ENCODE assay signal across 15 mouse cellular contexts in genomic region chr1:136119571-136120262, GRCm38 (mm10). TPM values are rescaled to one million over a fixed set of nuclear protein-coding genes. Genes with fewer than 3 reads are reported as not detected.
DNase-seq lines count a peak whose midpoint lies in the region; ATAC-seq and TF ChIP-seq lines count a peak whose summit lies in the region.
"Had no signal": no experiment of that assay in that cellular context is flagged by ENCODE, and none has a peak within 500 bp of the region (broad histone marks: within the 10 kb centered on the region; RNA-seq: fewer than 3 reads in every experiment).

No protein-coding gene starts in this region.

- H3K27me3 ChIP-seq in hindbrain, embryonic 15.5 days: no peaks in the 10 kb centered on the region
- H3K27me3 ChIP-seq in hindbrain, embryonic 14.5 days (ENCODE audit: control insufficient read depth, insufficient read depth, low read length): no peaks in the 10 kb centered on the region
- no peaks in the 10 kb centered on the region for H3K27me3 ChIP-seq in forebrain, embryonic 15.5 days
- peaks cover 3% of the 10 kb centered on the region; the same call in 1 of the 2 replicates for H3K27me3 ChIP-seq in limb, embryonic 12.5 days
- H3K27me3 ChIP-seq: embryonic facial prominence, embryonic 13.5 days; lung, embryonic 15.5 days had no signal

- no peaks in the 10 kb centered on the region for H3K36me3 ChIP-seq in hindbrain, embryonic 15.5 days
- no peaks in the 10 kb centered on the region for H3K36me3 ChIP-seq in hindbrain, embryonic 14.5 days (replicated peaks; ENCODE audit: control insufficient read depth, insufficient read depth)
- H3K36me3 ChIP-seq in forebrain, embryonic 15.5 days: no peaks in the 10 kb centered on the region
- no peaks in the 10 kb centered on the region for H3K36me3 ChIP-seq in limb, embryonic 12.5 days
- H3K36me3 ChIP-seq: embryonic facial prominence, embryonic 13.5 days; heart, embryonic 15.5 days; lung, embryonic 15.5 days had no signal

- peaks cover 18% of the 10 kb centered on the region for H3K4me1 ChIP-seq in hindbrain, embryonic 15.5 days (replicated peaks)
- H3K4me1 ChIP-seq in hindbrain, embryonic 14.5 days (replicated peaks; ENCODE audit: control insufficient read depth, insufficient read depth, low read length): peaks cover 7% of the 10 kb centered on the region
- peaks cover 14% of the 10 kb centered on the region for H3K4me1 ChIP-seq in bone marrow, adult 2 months (ENCODE audit: control insufficient read depth, insufficient read depth, low read length)
- peaks cover 13% of the 10 kb centered on the region for H3K4me1 ChIP-seq in forebrain, embryonic 15.5 days
- H3K4me1 ChIP-seq in limb, embryonic 12.5 days (replicated peaks): peaks cover 29% of the 10 kb centered on the region
- H3K4me1 ChIP-seq in lung, adult 2 months (ENCODE audit: control insufficient read depth, insufficient read depth, low read length): no peaks in the 10 kb centered on the region
- H3K4me1 ChIP-seq: lung, embryonic 15.5 days had no signal

- TF ChIP-seq POLR2A in bone marrow, adult 2 months (IDR thresholded peaks at IDR 0.05; ENCODE audit: borderline replicate concordance, control insufficient read depth, low read depth, low read length): no peak
- TF ChIP-seq POLR2A in lung, adult 2 months (IDR thresholded peaks at IDR 0.05; ENCODE audit: borderline replicate concordance, extremely low read depth, low read depth, low read length): no peak

- no peak for TF ChIP-seq CTCF in bone marrow, adult 2 months (IDR thresholded peaks at IDR 0.05; ENCODE audit: control insufficient read depth, insufficient read depth, low read length)
- no peak for TF ChIP-seq CTCF in lung, adult 2 months (IDR thresholded peaks at IDR 0.05; ENCODE audit: insufficient read depth, low read length)

- no peak for DNase-seq in hindbrain, embryonic 14.5 days (ENCODE audit: low spot score)
- no peak for DNase-seq in lung, adult 2 months
- DNase-seq: adrenal gland, adult 2 months; cerebellum, postnatal 25 days; kidney, postnatal 25 days; layer of hippocampus, postnatal 36 days had no signal

- no peaks in the 10 kb centered on the region for H3K9me3 ChIP-seq in hindbrain, embryonic 15.5 days
- H3K9me3 ChIP-seq in hindbrain, embryonic 14.5 days (ENCODE audit: control insufficient read depth, low read length): no peaks in the 10 kb centered on the region
- H3K9me3 ChIP-seq in forebrain, embryonic 15.5 days: no peaks in the 10 kb centered on the region
- H3K9me3 ChIP-seq in limb, embryonic 12.5 days: no peaks in the 10 kb centered on the region
- H3K9me3 ChIP-seq: embryonic facial prominence, embryonic 13.5 days; heart, embryonic 15.5 days; lung, embryonic 15.5 days; megakaryocyte, embryonic 14.5 days had no signal

- H3K4me2 ChIP-seq in hindbrain, embryonic 15.5 days: no peak overlapping the region
- no peak overlapping the region for H3K4me2 ChIP-seq in hindbrain, embryonic 14.5 days (replicated peaks)
- H3K4me2 ChIP-seq in forebrain, embryonic 15.5 days (replicated peaks): no peak overlapping the region
- no peak overlapping the region for H3K4me2 ChIP-seq in limb, embryonic 12.5 days
- H3K4me2 ChIP-seq: embryonic facial prominence, embryonic 13.5 days; heart, embryonic 15.5 days; lung, embryonic 15.5 days had no signal

- no peak overlapping the region for H3K27ac ChIP-seq in hindbrain, embryonic 15.5 days (replicated peaks)
- no peak overlapping the region for H3K27ac ChIP-seq in hindbrain, embryonic 14.5 days
- H3K27ac ChIP-seq in bone marrow, adult 2 months (ENCODE audit: control insufficient read depth, insufficient read depth, low read depth, low read length, poor library complexity): peak overlapping the region; percentile 46; the same call in 1 of the 2 replicates
- H3K27ac ChIP-seq in forebrain, embryonic 15.5 days (replicated peaks): no peak overlapping the region
- 0 out of 2 replicates have a peak overlapping the region, but pooled peaks have one; percentile 74 for H3K27ac ChIP-seq in limb, embryonic 12.5 days
- H3K27ac ChIP-seq: heart, embryonic 15.5 days; lung, embryonic 15.5 days had no signal

- H3K9ac ChIP-seq in hindbrain, embryonic 15.5 days: no peak overlapping the region
- no peak overlapping the region for H3K9ac ChIP-seq in hindbrain, embryonic 14.5 days
- H3K9ac ChIP-seq in forebrain, embryonic 15.5 days (replicated peaks): no peak overlapping the region
- 0 out of 2 replicates have a peak overlapping the region, but pooled peaks have one; percentile 9 for H3K9ac ChIP-seq in limb, embryonic 12.5 days (replicated peaks)
- H3K9ac ChIP-seq: embryonic facial prominence, embryonic 13.5 days; heart, embryonic 15.5 days; lung, embryonic 15.5 days had no signal

- H3K4me3 ChIP-seq in hindbrain, embryonic 15.5 days: no peak overlapping the region
- H3K4me3 ChIP-seq in hindbrain, embryonic 14.5 days (replicated peaks; ENCODE audit: low read length): no peak overlapping the region
- H3K4me3 ChIP-seq in bone marrow, adult 2 months (replicated peaks; ENCODE audit: control insufficient read depth, low read depth, low read length): no peak overlapping the region
- H3K4me3 ChIP-seq in forebrain, embryonic 15.5 days: no peak overlapping the region
- H3K4me3 ChIP-seq in limb, embryonic 12.5 days (replicated peaks): no peak overlapping the region
- H3K4me3 ChIP-seq in lung, adult 2 months (replicated peaks; ENCODE audit: extremely low read depth, low read depth, low read length): no peak overlapping the region
- H3K4me3 ChIP-seq: embryonic facial prominence, embryonic 13.5 days; heart, embryonic 15.5 days; lung, embryonic 15.5 days had no signal

- peak; percentile 28; the same call in 1 of the 2 replicates for ATAC-seq in hindbrain, embryonic 15.5 days (ENCODE audit: low FRiP score, low read depth)
- ATAC-seq in hindbrain, embryonic 14.5 days (ENCODE audit: low FRiP score): no peak
- peak; percentile 27; the same call in 1 of the 2 replicates for ATAC-seq in forebrain, embryonic 15.5 days (replicated peaks)
- ATAC-seq in limb, embryonic 12.5 days (ENCODE audit: insufficient number of reproducible peaks, insufficient read depth, low FRiP score, low TSS enrichment, low read depth): no peak
- no peak for ATAC-seq in CD4-positive, CD25-positive, alpha-beta regulatory T cell, adult 4 months

- 55% methylated on average over 7 of the region's 7 CpGs for WGBS in hindbrain, embryonic 15.5 days
- 62% methylated on average over 7 of the region's 7 CpGs for WGBS in hindbrain, embryonic 14.5 days
- 54% methylated on average over 7 of the region's 7 CpGs for WGBS in bone marrow, adult 2 months
- 74% methylated on average over 7 of the region's 7 CpGs for WGBS in forebrain, embryonic 15.5 days
- WGBS in limb, embryonic 12.5 days: 77% methylated on average over 7 of the region's 7 CpGs
- 77% methylated on average over 7 of the region's 7 CpGs for WGBS in lung, adult 2 months

RNA-seq across cellular contexts. Expression of gene Kif21b, which starts 11.5 kb away (rescaled TPM):
- 48.9 and 50.0 TPM in 2 replicates for polyA plus RNA-seq in hindbrain, embryonic 15.5 days (2015; fragmentation: Nextera tagmentation; extraction: Ambion mirVana)
- polyA plus RNA-seq in hindbrain, embryonic 14.5 days (2014; fragmentation: Nextera tagmentation; extraction: Ambion mirVana): 49.4 and 51.7 TPM in 2 replicates
- 22.5 and 40.5 TPM in 2 replicates for polyA plus RNA-seq in bone marrow, adult 2 months (2011; ENCODE audit: insufficient read depth, insufficient read length, low replicate concordance, missing spikeins)
- 71.9 and 75.0 TPM in 2 replicates for polyA plus RNA-seq in forebrain, embryonic 15.5 days (2015; fragmentation: Nextera tagmentation; extraction: Ambion mirVana)
- polyA plus RNA-seq in limb, embryonic 12.5 days (2016; fragmentation: Nextera tagmentation; extraction: Ambion mirVana): 10.6 and 11.4 TPM in 2 replicates
- polyA plus RNA-seq in CD4-positive, CD25-positive, alpha-beta regulatory T cell, adult 4 months (2017; shearing (Covaris generic)): 10 to 100 TPM; 34.7 to 38.6 TPM
- 12.1 and 14.4 TPM in 2 replicates for polyA plus RNA-seq in lung, adult 2 months (2012; rRNA removed)

Comparison
In these comparisons a context has a peak if more than half of its experiments do, and no peak if none do; other contexts are left out.
1. ATAC-seq: peak in hindbrain, embryonic 15.5 days (single experiment) and forebrain, embryonic 15.5 days (single experiment); none in hindbrain, embryonic 14.5 days (single experiment), limb, embryonic 12.5 days (single experiment) and CD4-positive, CD25-positive, alpha-beta regulatory T cell, adult 4 months (single experiment).
2. H3K27ac ChIP-seq: peak in bone marrow, adult 2 months (single experiment) and limb, embryonic 12.5 days (single experiment); none in hindbrain, embryonic 15.5 days (single experiment), hindbrain, embryonic 14.5 days (single experiment) and forebrain, embryonic 15.5 days (single experiment).